In genomic region chr15:27981258-27981657, GRCm38 (mm10) we compare ENCODE assay signal across 16 mouse cellular contexts.
"Had no signal": no experiment of that assay in that cellular context is flagged by ENCODE, and none has a peak within 500 bp of the region (broad histone marks: within the 10 kb centered on the region; RNA-seq: fewer than 3 reads in every experiment).

No protein-coding gene starts in this region.

- H3K4me2 ChIP-seq: limb, embryonic 15.5 days; liver, embryonic 12.5 days; lung, embryonic 14.5 days had no signal

- H3K9me3 ChIP-seq: limb, embryonic 15.5 days; liver, embryonic 12.5 days; midbrain, embryonic 10.5 days had no signal

- ATAC-seq: liver, embryonic 12.5 days had no signal

- H3K27me3 ChIP-seq: limb, embryonic 15.5 days; liver, embryonic 12.5 days had no signal

- H3K9ac ChIP-seq: limb, embryonic 15.5 days; liver, embryonic 12.5 days; lung, embryonic 14.5 days had no signal

- H3K27ac ChIP-seq: liver, embryonic 12.5 days; midbrain, embryonic 10.5 days had no signal

- H3K4me3 ChIP-seq: limb, embryonic 15.5 days; liver, embryonic 12.5 days; midbrain, embryonic 10.5 days; myocyte had no signal

- H3K36me3 ChIP-seq: limb, embryonic 15.5 days; liver, embryonic 12.5 days; midbrain, embryonic 10.5 days had no signal

- DNase-seq: kidney, adult 9 months; kidney, postnatal 14 days; layer of hippocampus, adult 9-11 months; layer of hippocampus, postnatal 36 days; lung, postnatal 10 days; lung, postnatal 4 days; midbrain, embryonic 14.5 days; right cerebral cortex, postnatal 4 days; spleen, adult 18-20 months; thymus, adult 18-20 months; thymus, postnatal 14 days had no signal
